Mouse (Mus musculus) brain, embryonic 14.5 days (tissue): ENCODE data around the gene Tnpo2. TPM values are rescaled to one million over a fixed set of nuclear protein-coding genes. Genes with fewer than 3 reads are reported as not detected.

Experiments used
- DNase-seq: peaks from one replicate; pipeline ENCODE4 v3.0.0-alpha.2; 2011; ENCODE audit warnings: low read depth
- CTCF ChIP-seq: fragments of 200-500 bp; IDR thresholded peaks from 2 replicates; pipeline ENCODE4 v1.5.1; 2012; ENCODE audit warnings: inconsistent platforms, mild to moderate bottlenecking, moderate library complexity, borderline replicate concordance; ENCODE audit not compliant: insufficient read depth, insufficient read length; ENCODE audit errors: extremely low read depth
- POLR2A ChIP-seq: fragments of 200-500 bp; IDR thresholded peaks from 2 replicates; pipeline ENCODE4 v1.6.1; 2012; ENCODE audit warnings: mild to moderate bottlenecking, inconsistent platforms, borderline replicate concordance; ENCODE audit not compliant: poor library complexity, insufficient read depth, insufficient read length, severe bottlenecking; ENCODE audit errors: extremely low read depth
- polyA plus RNA-seq: library from polyadenylated mRNA; depleted of rRNA; stranded (reverse); fragments of >200 nt; gene quantifications from 2 replicates; pipeline ENCODE4 v1.2.3, GENCODE M21; 2012; rRNA removed

Tnpo2 gene
- 129 and 140 TPM in 2 replicates for polyA plus RNA-seq

GRCm38 (mm10) chr8:85036718-85037365 is at the start of gene Tnpo2:
Gene Tnpo2, plus strand, starts transcription at chr8:85036915.
- peak; percentile 99 for DNase-seq
- TF ChIP-seq POLR2A = 0 out of 2 replicates have a peak, but pooled peaks have one; percentile 8
- TF ChIP-seq CTCF = no peak

GRCm38 (mm10) chr8:84987388-84987787 is 49.3 kb upstream of the Tnpo2 start:
- no peak for DNase-seq
- TF ChIP-seq CTCF = no peak

GRCm38 (mm10) chr8:84987903-84988302 is 48.8 kb upstream of the Tnpo2 start:
- TF ChIP-seq CTCF = no peak
- TF ChIP-seq POLR2A = no peak
- DNase-seq = no peak

GRCm38 (mm10) chr8:84989311-84989731 is 47.4 kb upstream of the Tnpo2 start:
- DNase-seq = no peak
- no peak for TF ChIP-seq CTCF
- no peak for TF ChIP-seq POLR2A

- TF ChIP-seq CTCF (peak; percentile 90), POLR2A (0 out of 2 replicates have a peak, but pooled peaks have one; percentile 4)
- DNase-seq = peak; percentile 94
Observed at GRCm38 (mm10) chr8:84989810-84990209, 46.9 kb upstream of the Tnpo2 start.

- peak; percentile 99 for DNase-seq
- TF ChIP-seq POLR2A = peak; percentile 61
- TF ChIP-seq CTCF = peak; percentile 94
Observed at GRCm38 (mm10) chr8:84990349-84990748, 46.4 kb upstream of the Tnpo2 start, which contains the start of gene Hook2. Gene Hook2, plus strand, starts transcription at chr8:84990603.

- TF ChIP-seq CTCF (no peak), POLR2A (no peak)
- no peak for DNase-seq
Observed at GRCm38 (mm10) chr8:84990836-84991235, 45.9 kb upstream of the Tnpo2 start.

- no peak for DNase-seq
- no peak for TF ChIP-seq POLR2A
- no peak for TF ChIP-seq CTCF
Observed at GRCm38 (mm10) chr8:84994375-84994774, 42.3 kb upstream of the Tnpo2 start.

- peak; percentile 72 for DNase-seq
- no peak for TF ChIP-seq CTCF
- no peak for TF ChIP-seq POLR2A
Observed at GRCm38 (mm10) chr8:84995680-84996079, 41.0 kb upstream of the Tnpo2 start.

GRCm38 (mm10) chr8:84996978-84997377 is 39.7 kb upstream of the Tnpo2 start:
- no peak for TF ChIP-seq POLR2A
- DNase-seq = no peak

- TF ChIP-seq CTCF (peak; percentile 96), POLR2A (no peak)
- peak; percentile 96 for DNase-seq
Observed at GRCm38 (mm10) chr8:84997649-84998295, 38.9 kb upstream of the Tnpo2 start.

GRCm38 (mm10) chr8:85007686-85008085 is 29.0 kb upstream of the Tnpo2 start:
- DNase-seq = no peak
- TF ChIP-seq CTCF (peak; percentile 16; the same call in 1 of the 2 replicates), POLR2A (no peak)
